Mouse (Mus musculus) heart, postnatal 14 days (tissue): ENCODE data around the gene Aurkb. TPM values are rescaled to one million over a fixed set of nuclear protein-coding genes. Genes with fewer than 3 reads are reported as not detected.

Experiments used
- DNase-seq, 2 experiments: peaks; one replicate each; pipeline ENCODE4 v3.0.0; 2021 to 2022
- intact Hi-C: fragments of 180-260 bp; cut with DNase I; formaldehyde crosslinking; loops from one replicate; pipeline ENCODE4 v1.15.1; 2025
- total RNA-seq, 2 experiments: library from RNA; stranded (reverse); gene quantifications; 2 replicates each; pipeline ENCODE4 v1.2.3; 2021

The Aurkb gene
- total RNA-seq, 2 experiments from 2014 or later = 3.6 to 8.1 TPM

GRCm38 (mm10) chr11:69035411-69035810, 10.0 kb upstream of the Aurkb start:
- intact Hi-C loops = no loop called here
- DNase-seq = no peak

- peak; percentile 83 to 88 for DNase-seq
- intact Hi-C loops = no loop called here
These were observed 9.6 kb upstream of the Aurkb start for GRCm38 (mm10) chr11:69035849-69036248.

GRCm38 (mm10) chr11:69036486-69037230, 8.8 kb upstream of the Aurkb start:
- intact Hi-C loops = no loop called here
- DNase-seq = peak; percentile 87

- intact Hi-C loops = no loop called here
- DNase-seq = peak; percentile 81 to 83
These were observed 8.0 kb upstream of the Aurkb start for GRCm38 (mm10) chr11:69037231-69038061.

GRCm38 (mm10) chr11:69038173-69038572, 7.3 kb upstream of the Aurkb start:
- intact Hi-C loops = no loop called here
- no peak for DNase-seq

- no peak for DNase-seq
- intact Hi-C loops = no loop called here
These were observed 938 bp downstream of the Aurkb start for GRCm38 (mm10) chr11:69046395-69046774.

GRCm38 (mm10) chr11:69047592-69047991, 2.1 kb downstream of the Aurkb start:
- intact Hi-C loops = no loop called here
- no peak for DNase-seq

- intact Hi-C loops = no loop called here
These were observed 2.7 kb downstream of the Aurkb start for GRCm38 (mm10) chr11:69048151-69048550.

GRCm38 (mm10) chr11:69050748-69051147, 5.3 kb downstream of the Aurkb start:
- DNase-seq = no peak
- intact Hi-C loops = no loop called here

More at GRCm38 (mm10) chr11:69048151-69048550, 2.7 kb downstream of the Aurkb start:
- DNase-seq = no peak

- intact Hi-C loops = no loop called here
- no peak for DNase-seq
These were observed 6.3 kb downstream of the Aurkb start for GRCm38 (mm10) chr11:69051771-69052170.

GRCm38 (mm10) chr11:69052824-69053421, 7.5 kb downstream of the Aurkb start:
- intact Hi-C loops = no loop called here
- DNase-seq = no peak

GRCm38 (mm10) chr11:69053848-69054247, 8.4 kb downstream of the Aurkb start:
- DNase-seq = no peak
- intact Hi-C loops = no loop called here

GRCm38 (mm10) chr11:69058265-69058664, 12.8 kb downstream of the Aurkb start:
- no peak for DNase-seq
- intact Hi-C loops = no loop called here

- intact Hi-C loops = no loop called here
These were observed 13.4 kb downstream of the Aurkb start for GRCm38 (mm10) chr11:69058729-69059356.

GRCm38 (mm10) chr11:69059357-69059974, 14.0 kb downstream of the Aurkb start, which contains the start of gene Borcs6:
TSS of gene Borcs6 (plus strand) at chr11:69059717.
- DNase-seq = peak; percentile 94 to 95
- intact Hi-C loops = no loop called here

More at GRCm38 (mm10) chr11:69058729-69059356, 13.4 kb downstream of the Aurkb start:
- no peak for DNase-seq

GRCm38 (mm10) chr11:69059975-69060411, 14.5 kb downstream of the Aurkb start:
- peak in 1 of 2 experiments; percentile 66 for DNase-seq
- intact Hi-C loops = no loop called here

GRCm38 (mm10) chr11:69060448-69061254, 15.2 kb downstream of the Aurkb start:
- peak; percentile 36 to 39 for DNase-seq
- intact Hi-C loops = no loop called here

GRCm38 (mm10) chr11:69061255-69061912, 15.9 kb downstream of the Aurkb start:
- intact Hi-C loops = no loop called here

More at GRCm38 (mm10) chr11:69061255-69061912, 15.9 kb downstream of the Aurkb start:
- no peak for DNase-seq
